8 mouse cellular contexts compared by ENCODE assay signal in genomic region chr6:39528671-39529535, GRCm38 (mm10). TPM values are rescaled to one million over a fixed set of nuclear protein-coding genes. Genes with fewer than 3 reads are reported as not detected.
DNase-seq lines count a peak whose midpoint lies in the region; ATAC-seq and TF ChIP-seq lines count a peak whose summit lies in the region.

No protein-coding gene starts in this region.

- peak; percentile 64 for DNase-seq in adrenal gland, postnatal 14 days
- no peak for DNase-seq in adrenal gland, adult 18-20 months (ENCODE audit: low spot score in 2 of 2)
- DNase-seq in heart, adult 9 months (ENCODE audit: low spot score in 2 of 2) = peak; percentile 76 to 80
- no peak for DNase-seq in urinary bladder, adult 18-20 months (ENCODE audit: low spot score in 2 of 2)

- no peaks in the 10 kb centered on the region for H3K27me3 ChIP-seq in embryonic facial prominence, embryonic 15.5 days
- no peaks in the 10 kb centered on the region for H3K27me3 ChIP-seq in kidney, embryonic 14.5 days (ENCODE audit: control insufficient read depth, insufficient read depth, low read length)
- no peaks in the 10 kb centered on the region for H3K27me3 ChIP-seq in limb, embryonic 12.5 days

- H3K9me3 ChIP-seq in embryonic facial prominence, embryonic 15.5 days (replicated peaks) = no peaks in the 10 kb centered on the region
- H3K9me3 ChIP-seq in kidney, embryonic 14.5 days (ENCODE audit: control insufficient read depth, low read length) = 0 out of 2 replicates have a peak, but pooled peaks cover 2% of the 10 kb centered on the region
- peaks cover 1% of the 10 kb centered on the region; the same call in 1 of the 2 replicates for H3K9me3 ChIP-seq in limb, embryonic 12.5 days

- ATAC-seq in embryonic facial prominence, embryonic 15.5 days (ENCODE audit: insufficient number of reproducible peaks, low FRiP score, low TSS enrichment, low read depth) = peak; percentile 81
- ATAC-seq in kidney, embryonic 14.5 days (ENCODE audit: low FRiP score, low TSS enrichment) = peak; percentile 80; the same call in 1 of the 2 replicates
- peak; percentile 74 for ATAC-seq in limb, embryonic 12.5 days (ENCODE audit: insufficient number of reproducible peaks, insufficient read depth, low FRiP score, low TSS enrichment, low read depth)

- H3K4me1 ChIP-seq in embryonic facial prominence, embryonic 15.5 days = peaks cover 37% of the 10 kb centered on the region
- peaks cover 10% of the 10 kb centered on the region for H3K4me1 ChIP-seq in kidney, embryonic 14.5 days (ENCODE audit: control insufficient read depth, insufficient read depth, low read length)
- H3K4me1 ChIP-seq in limb, embryonic 12.5 days (replicated peaks) = peaks cover 25% of the 10 kb centered on the region
- H3K4me1 ChIP-seq in olfactory bulb, adult 2 months (ENCODE audit: control insufficient read depth, insufficient read depth, low read length) = peaks cover 17% of the 10 kb centered on the region

- WGBS in embryonic facial prominence, embryonic 15.5 days = 33% methylated on average over 12 of the region's 12 CpGs
- 46% methylated on average over 12 of the region's 12 CpGs for WGBS in kidney, embryonic 14.5 days
- 36% methylated on average over 12 of the region's 12 CpGs for WGBS in limb, embryonic 12.5 days
- WGBS in olfactory bulb, adult 2 months = 34% methylated on average over 12 of the region's 12 CpGs

- TF ChIP-seq CTCF in olfactory bulb, adult 2 months (IDR thresholded peaks at IDR 0.05; ENCODE audit: insufficient read depth, low read depth, low read length) = no peak

- no peak overlapping the region for H3K4me3 ChIP-seq in embryonic facial prominence, embryonic 15.5 days (replicated peaks)
- H3K4me3 ChIP-seq in kidney, embryonic 14.5 days (ENCODE audit: low read length) = no peak overlapping the region
- no peak overlapping the region for H3K4me3 ChIP-seq in limb, embryonic 12.5 days (replicated peaks)
- no peak overlapping the region for H3K4me3 ChIP-seq in olfactory bulb, adult 2 months (ENCODE audit: insufficient read depth, low read depth, low read length)

- no peak for TF ChIP-seq POLR2A in olfactory bulb, adult 2 months (IDR thresholded peaks at IDR 0.05; ENCODE audit: insufficient read depth, low read depth, low read length)

- H3K27ac ChIP-seq in embryonic facial prominence, embryonic 15.5 days (replicated peaks) = peak overlapping the region; percentile 74
- peak overlapping the region; percentile 42; the same call in 1 of the 2 replicates for H3K27ac ChIP-seq in kidney, embryonic 14.5 days (ENCODE audit: low read depth, low read length)
- H3K27ac ChIP-seq in limb, embryonic 12.5 days = peak overlapping the region; percentile 82
- 0 out of 2 replicates have a peak overlapping the region, but pooled peaks have one; percentile 19 for H3K27ac ChIP-seq in olfactory bulb, adult 2 months (ENCODE audit: insufficient read depth, low read depth, low read length)

- no peaks in the 10 kb centered on the region for H3K36me3 ChIP-seq in embryonic facial prominence, embryonic 15.5 days
- H3K36me3 ChIP-seq in kidney, embryonic 14.5 days (ENCODE audit: control insufficient read depth, insufficient read depth, low read length) = no peaks in the 10 kb centered on the region
- H3K36me3 ChIP-seq in limb, embryonic 12.5 days = peaks cover 23% of the 10 kb centered on the region

- no peak overlapping the region; the same call in 1 of the 2 replicates for H3K4me2 ChIP-seq in embryonic facial prominence, embryonic 15.5 days (replicated peaks)
- H3K4me2 ChIP-seq in kidney, embryonic 14.5 days (replicated peaks; ENCODE audit: low read depth, low read length) = no peak overlapping the region
- H3K4me2 ChIP-seq in limb, embryonic 12.5 days = peak overlapping the region; percentile 17; the same call in 1 of the 2 replicates

- no peak overlapping the region for H3K9ac ChIP-seq in embryonic facial prominence, embryonic 15.5 days
- no peak overlapping the region for H3K9ac ChIP-seq in kidney, embryonic 14.5 days (ENCODE audit: low read depth, low read length)
- peak overlapping the region; percentile 28 for H3K9ac ChIP-seq in limb, embryonic 12.5 days (replicated peaks)

RNA-seq across cellular contexts. Expression of gene Dennd2a, which starts 28.8 kb away (rescaled TPM):
- 11.7 and 14.4 TPM in 2 replicates for total RNA-seq in adrenal gland, postnatal 14 days (2021)
- 10 to 100 TPM in 1 of 2 experiments, 1 to 10 TPM in 1; 6.2 to 10.8 TPM for total RNA-seq in adrenal gland, adult 18-20 months (2021)
- 21.1 and 22.7 TPM in 2 replicates for polyA plus RNA-seq in embryonic facial prominence, embryonic 15.5 days (2015; fragmentation: Nextera tagmentation; extraction: Ambion mirVana)
- polyA plus RNA-seq in kidney, embryonic 14.5 days (2014; fragmentation: Nextera tagmentation; extraction: Ambion mirVana) = 23.3 and 31.8 TPM in 2 replicates
- 34.9 and 35.3 TPM in 2 replicates for polyA plus RNA-seq in limb, embryonic 12.5 days (2016; fragmentation: Nextera tagmentation; extraction: Ambion mirVana)
- polyA plus RNA-seq in olfactory bulb, adult 2 months (2012; ENCODE audit: insufficient read depth, insufficient read length, low replicate concordance, missing spikeins) = not detected in 2 replicates

RNA-seq across cellular contexts. Expression of gene Adck2, which starts 44.8 kb away (rescaled TPM):
- 23.5 and 28.0 TPM in 2 replicates for total RNA-seq in adrenal gland, postnatal 14 days (2021)
- total RNA-seq in adrenal gland, adult 18-20 months (2021) = 10 to 100 TPM; 24.1 to 24.2 TPM
- polyA plus RNA-seq in embryonic facial prominence, embryonic 15.5 days (2015; fragmentation: Nextera tagmentation; extraction: Ambion mirVana) = 36.5 and 44.9 TPM in 2 replicates
- 13.8 and 24.4 TPM in 2 replicates for polyA plus RNA-seq in kidney, embryonic 14.5 days (2014; fragmentation: Nextera tagmentation; extraction: Ambion mirVana)
- 31.4 and 38.6 TPM in 2 replicates for polyA plus RNA-seq in limb, embryonic 12.5 days (2016; fragmentation: Nextera tagmentation; extraction: Ambion mirVana)
- polyA plus RNA-seq in olfactory bulb, adult 2 months (2012; ENCODE audit: insufficient read depth, insufficient read length, low replicate concordance, missing spikeins) = not detected in 2 replicates

RNA-seq across cellular contexts. Expression of gene Gm42420, which starts 56.6 kb away (rescaled TPM):
- total RNA-seq in adrenal gland, postnatal 14 days (2021) = 1.5 and 1.8 TPM in 2 replicates
- total RNA-seq in adrenal gland, adult 18-20 months (2021) = under 1 TPM in 1 of 2 experiments, not detected in 1; 0.89 TPM
- polyA plus RNA-seq in embryonic facial prominence, embryonic 15.5 days (2015; fragmentation: Nextera tagmentation; extraction: Ambion mirVana) = 0.83 and 1.3 TPM in 2 replicates
- 2.1 TPM in 1 of 2 replicates, not detected in the other for polyA plus RNA-seq in kidney, embryonic 14.5 days (2014; fragmentation: Nextera tagmentation; extraction: Ambion mirVana)
- 1.0 TPM in 1 of 2 replicates, not detected in the other for polyA plus RNA-seq in limb, embryonic 12.5 days (2016; fragmentation: Nextera tagmentation; extraction: Ambion mirVana)
- polyA plus RNA-seq in olfactory bulb, adult 2 months (2012; ENCODE audit: insufficient read depth, insufficient read length, low replicate concordance, missing spikeins) = not detected in 2 replicates

Comparison
In these comparisons a context has a peak if more than half of its experiments do, and no peak if none do; other contexts are left out.
1. DNase-seq: peak in adrenal gland, postnatal 14 days (single experiment) and heart, adult 9 months (2 of 2); none in adrenal gland, adult 18-20 months (0 of 2) and urinary bladder, adult 18-20 months (0 of 2).
2. H3K27ac ChIP-seq: peak in every context shown above with its lines; median percentile 82 in limb, embryonic 12.5 days; 74 in embryonic facial prominence, embryonic 15.5 days; 42 in kidney, embryonic 14.5 days; 19 in olfactory bulb, adult 2 months.
3. RNA of gene Dennd2a, which starts 28.8 kb away (polyA plus RNA-seq): 34.9 to 35.3 TPM in limb, embryonic 12.5 days, 23.3 to 31.8 TPM in kidney, embryonic 14.5 days and 21.1 to 22.7 TPM in embryonic facial prominence, embryonic 15.5 days; not detected in olfactory bulb, adult 2 months; every median in the first group is over 10 times any median in the second.
4. RNA of gene Adck2, which starts 44.8 kb away (polyA plus RNA-seq): 36.5 to 44.9 TPM in embryonic facial prominence, embryonic 15.5 days, 31.4 to 38.6 TPM in limb, embryonic 12.5 days and 13.8 to 24.4 TPM in kidney, embryonic 14.5 days; not detected in olfactory bulb, adult 2 months; every median in the first group is over 10 times any median in the second.
5. Peak in every context shown above with its lines, with median percentiles within 50 percentile points of each other: ATAC-seq.